Mouse (Mus musculus) bone marrow, adult 2 months (tissue): ENCODE data around the gene Timp3.

Experiments used
- CTCF ChIP-seq: fragments of 200-500 bp; IDR thresholded peaks from 2 replicates; pipeline ENCODE4 v1.5.1; 2011; ENCODE audit warnings: low read length, control low read depth; ENCODE audit not compliant: control insufficient read depth, insufficient read depth
- POLR2A ChIP-seq: fragments of 200-500 bp; IDR thresholded peaks from 2 replicates; pipeline ENCODE4 v1.6.1; 2011; ENCODE audit warnings: low read depth, mild to moderate bottlenecking, control low read depth, low read length, borderline replicate concordance; ENCODE audit not compliant: control insufficient read depth

DNA sequence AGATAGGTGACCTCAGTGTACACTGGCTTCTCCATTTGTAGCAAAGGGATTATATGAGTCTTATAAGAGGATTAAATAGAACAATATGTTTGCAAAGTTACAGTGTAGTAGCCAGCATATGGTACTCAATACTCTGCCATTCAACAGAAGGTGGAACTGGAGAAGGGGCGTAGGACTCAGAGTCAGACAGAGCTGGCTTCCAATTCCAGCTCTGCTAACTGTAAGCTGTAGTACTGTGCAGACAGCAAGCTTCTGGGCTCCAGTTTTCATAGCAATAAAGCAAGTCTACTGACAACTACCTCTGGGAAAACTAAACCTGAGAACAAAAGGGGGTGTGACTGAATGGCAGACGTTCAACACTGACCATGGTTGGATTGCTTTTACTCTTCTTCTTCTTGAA, 38.4 kb upstream of the Timp3 start:
- TF ChIP-seq POLR2A (no peak), CTCF (no peak)
